Mouse (Mus musculus): ENCODE measurements around the gene Paf1.
"Not testable (repeated sequence)": the region's sequence is repeated elsewhere in the genome, so short reads cannot be mapped to it uniquely, and the experiment has no call there.

The Paf1 gene

GRCm38 (mm10) chr7:28381017-28381790, 11.5 kb upstream of the Paf1 start:
- in situ Hi-C loops (cut with MboI; ENCODE audit: low pct_unique_long_range_greater_than_20kb in 1 of 2, low sequenced_read_pairs in 2 of 2, unreplicated experiment in 1 of 2) = no loop called here

- in situ Hi-C loops (cut with MboI; ENCODE audit: low pct_unique_long_range_greater_than_20kb in 1 of 2, low sequenced_read_pairs in 2 of 2, unreplicated experiment in 1 of 2) = no loop called here
Measured at GRCm38 (mm10) chr7:28381938-28382337, 10.8 kb upstream of the Paf1 start.

- in situ Hi-C loops (cut with MboI; ENCODE audit: low pct_unique_long_range_greater_than_20kb in 1 of 2, low sequenced_read_pairs in 2 of 2, unreplicated experiment in 1 of 2) = no loop called here
Measured at GRCm38 (mm10) chr7:28382347-28382951, 10.3 kb upstream of the Paf1 start.

- in situ Hi-C loops (cut with MboI; ENCODE audit: low pct_unique_long_range_greater_than_20kb in 1 of 2, low sequenced_read_pairs in 2 of 2, unreplicated experiment in 1 of 2) = no loop called here
Measured at GRCm38 (mm10) chr7:28382981-28383396, 9.8 kb upstream of the Paf1 start.

GRCm38 (mm10) chr7:28383606-28384005, 9.1 kb upstream of the Paf1 start:
- in situ Hi-C loops (cut with MboI; ENCODE audit: low pct_unique_long_range_greater_than_20kb in 1 of 2, low sequenced_read_pairs in 2 of 2, unreplicated experiment in 1 of 2) = no loop called here

- in situ Hi-C loops (cut with MboI; ENCODE audit: low pct_unique_long_range_greater_than_20kb in 1 of 2, low sequenced_read_pairs in 2 of 2, unreplicated experiment in 1 of 2) = no loop called here
Measured at GRCm38 (mm10) chr7:28384162-28384561, 8.6 kb upstream of the Paf1 start.

- in situ Hi-C loops (cut with MboI; ENCODE audit: low pct_unique_long_range_greater_than_20kb in 1 of 2, low sequenced_read_pairs in 2 of 2, unreplicated experiment in 1 of 2) = no loop called here
Measured at GRCm38 (mm10) chr7:28385196-28385595, 7.6 kb upstream of the Paf1 start.

- in situ Hi-C loops (cut with MboI; ENCODE audit: low pct_unique_long_range_greater_than_20kb in 1 of 2, low sequenced_read_pairs in 2 of 2, unreplicated experiment in 1 of 2) = no loop called here
Measured at GRCm38 (mm10) chr7:28386007-28386406, 6.7 kb upstream of the Paf1 start.

- in situ Hi-C loops (cut with MboI; ENCODE audit: low pct_unique_long_range_greater_than_20kb in 1 of 2, low sequenced_read_pairs in 2 of 2, unreplicated experiment in 1 of 2) = no loop called here
Measured at GRCm38 (mm10) chr7:28386462-28386861, 6.3 kb upstream of the Paf1 start.

- in situ Hi-C loops (cut with MboI; ENCODE audit: low pct_unique_long_range_greater_than_20kb in 1 of 2, low sequenced_read_pairs in 2 of 2, unreplicated experiment in 1 of 2) = not testable (repeated sequence)
Measured at GRCm38 (mm10) chr7:28386877-28387276, 5.9 kb upstream of the Paf1 start.

GRCm38 (mm10) chr7:28387384-28387783, 5.4 kb upstream of the Paf1 start:
- in situ Hi-C loops (cut with MboI; ENCODE audit: low pct_unique_long_range_greater_than_20kb in 1 of 2, low sequenced_read_pairs in 2 of 2, unreplicated experiment in 1 of 2) = not testable (repeated sequence)

DNA sequence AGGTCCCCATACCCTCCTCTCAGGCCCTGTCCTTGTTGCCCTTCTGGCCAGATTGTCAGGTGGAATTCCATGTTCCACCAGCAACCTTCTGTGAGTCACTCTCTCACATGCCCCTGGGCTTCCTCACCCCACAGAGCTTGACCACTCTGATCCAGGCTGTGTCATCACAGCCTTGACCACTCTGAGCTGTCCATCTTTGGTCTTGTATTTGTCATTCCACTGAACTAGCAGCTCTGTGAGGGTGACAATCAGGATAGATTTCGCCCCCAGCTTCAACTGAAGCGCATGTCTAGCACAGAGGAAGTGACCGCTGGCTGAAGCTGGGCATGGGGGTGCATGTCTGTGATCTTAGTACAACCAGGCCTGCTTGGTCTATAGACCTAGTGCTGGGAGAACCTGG, 2.4 kb upstream of the Paf1 start:
- in situ Hi-C loops (cut with MboI; ENCODE audit: low pct_unique_long_range_greater_than_20kb in 1 of 2, low sequenced_read_pairs in 2 of 2, unreplicated experiment in 1 of 2) = no loop called here

GRCm38 (mm10) chr7:28393272-28393951, 661 bp downstream of the Paf1 start:
- in situ Hi-C loops (cut with MboI; ENCODE audit: low pct_unique_long_range_greater_than_20kb in 1 of 2, low sequenced_read_pairs in 2 of 2, unreplicated experiment in 1 of 2) = no loop called here

DNA sequence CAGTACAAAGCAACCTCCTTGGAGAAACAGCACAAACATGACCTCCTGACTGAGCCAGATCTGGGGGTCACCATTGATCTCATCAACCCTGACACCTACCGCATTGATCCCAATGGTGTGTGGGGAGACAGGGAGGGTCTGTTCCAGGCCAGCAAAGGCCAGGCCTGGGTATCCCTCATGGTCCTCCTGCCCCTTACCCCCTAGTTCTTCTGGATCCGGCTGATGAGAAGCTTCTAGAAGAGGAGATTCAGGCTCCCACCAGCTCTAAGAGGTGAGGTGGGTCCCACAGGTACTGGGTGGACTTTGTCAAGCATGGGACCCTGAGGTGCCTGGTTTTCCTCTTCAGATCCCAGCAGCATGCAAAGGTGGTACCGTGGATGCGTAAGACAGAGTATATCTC, 2.7 kb downstream of the Paf1 start:
- in situ Hi-C loops (cut with MboI; ENCODE audit: low pct_unique_long_range_greater_than_20kb in 1 of 2, low sequenced_read_pairs in 2 of 2, unreplicated experiment in 1 of 2) = no loop called here

DNA sequence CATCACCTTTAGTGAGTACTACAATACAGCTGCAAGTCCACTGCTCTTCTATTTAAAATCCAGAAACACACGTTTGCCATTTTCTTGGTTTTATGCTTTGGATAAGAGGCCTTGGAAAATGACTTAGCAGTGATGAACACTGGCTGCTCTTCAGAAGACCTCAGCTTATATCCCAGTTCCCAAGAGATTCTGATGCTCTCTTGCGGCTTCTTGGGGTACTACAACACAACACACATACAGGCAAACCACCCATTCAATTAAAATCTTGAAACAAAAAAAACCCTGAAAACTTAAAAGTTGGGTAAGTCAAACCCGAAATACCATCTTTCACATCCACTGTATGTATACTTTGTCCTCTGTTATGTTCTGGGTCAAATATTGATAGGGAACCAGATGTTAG, 5.2 kb downstream of the Paf1 start:
- in situ Hi-C loops (cut with MboI; ENCODE audit: low pct_unique_long_range_greater_than_20kb in 1 of 2, low sequenced_read_pairs in 2 of 2, unreplicated experiment in 1 of 2) = no loop called here

DNA sequence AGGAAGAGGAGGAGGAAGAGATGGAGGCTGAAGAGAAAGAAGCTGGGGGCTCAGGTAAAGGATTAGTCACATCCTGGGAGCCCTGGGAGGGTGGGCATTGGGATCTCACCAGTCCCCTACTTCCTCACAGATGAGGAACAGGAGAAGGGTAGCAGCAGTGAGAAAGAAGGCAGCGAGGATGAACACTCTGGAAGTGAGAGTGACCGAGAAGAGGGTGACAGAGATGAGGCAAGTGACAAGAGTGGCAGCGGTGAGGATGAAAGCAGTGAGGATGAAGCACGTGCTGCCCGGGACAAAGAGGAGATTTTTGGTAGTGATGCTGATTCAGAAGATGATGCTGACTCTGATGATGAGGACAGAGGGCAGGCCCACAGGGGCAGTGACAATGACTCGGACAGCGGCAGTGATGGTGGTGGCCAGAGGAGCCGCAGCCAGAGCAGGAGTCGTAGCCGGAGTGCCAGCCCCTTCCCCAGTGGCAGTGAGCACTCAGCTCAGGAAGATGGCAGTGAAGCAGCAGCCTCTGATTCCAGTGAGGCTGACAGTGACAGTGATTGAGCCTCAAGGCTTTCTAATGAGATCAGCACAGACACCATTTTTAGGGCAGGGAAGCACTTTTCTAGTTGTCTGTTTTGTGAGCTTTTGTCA, 6.1 kb downstream of the Paf1 start:
- in situ Hi-C loops (cut with MboI; ENCODE audit: low pct_unique_long_range_greater_than_20kb in 1 of 2, low sequenced_read_pairs in 2 of 2, unreplicated experiment in 1 of 2) = no loop called here

DNA sequence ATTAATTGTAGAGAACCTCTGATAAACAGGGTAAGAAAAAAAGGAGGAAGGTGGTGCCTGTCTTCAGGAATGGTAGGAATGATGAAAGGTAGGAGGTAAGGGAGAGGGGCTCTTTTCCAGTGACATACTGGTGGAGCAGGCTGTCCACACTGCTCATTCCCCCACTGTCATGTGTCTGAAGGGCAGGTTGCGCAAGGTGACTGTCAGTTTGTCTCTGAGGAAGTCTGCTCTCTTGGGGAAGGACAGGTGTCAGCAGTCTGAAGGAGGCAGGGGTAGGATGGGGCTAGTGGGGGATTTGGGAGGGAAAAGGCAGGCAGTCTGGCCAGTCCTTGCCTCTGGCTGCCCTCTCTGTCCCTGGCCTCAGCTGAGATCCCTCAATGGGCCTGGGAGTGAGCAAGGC, 8.3 kb downstream of the Paf1 start:
- in situ Hi-C loops (cut with MboI; ENCODE audit: low pct_unique_long_range_greater_than_20kb in 1 of 2, low sequenced_read_pairs in 2 of 2, unreplicated experiment in 1 of 2) = no loop called here

GRCm38 (mm10) chr7:28401942-28402341, 9.2 kb downstream of the Paf1 start:
- in situ Hi-C loops (cut with MboI; ENCODE audit: low pct_unique_long_range_greater_than_20kb in 1 of 2, low sequenced_read_pairs in 2 of 2, unreplicated experiment in 1 of 2) = no loop called here

- in situ Hi-C loops (cut with MboI; ENCODE audit: low pct_unique_long_range_greater_than_20kb in 1 of 2, low sequenced_read_pairs in 2 of 2, unreplicated experiment in 1 of 2) = no loop called here
Measured at GRCm38 (mm10) chr7:28410841-28411475, 18.2 kb downstream of the Paf1 start.

All from mouse embryonic stem cell (cell line).